Mouse (Mus musculus): ENCODE results near the gene Timmdc1. TPM values are rescaled to one million over a fixed set of nuclear protein-coding genes. Genes with fewer than 3 reads are reported as not detected.
"Not testable (repeated sequence)": the region's sequence is repeated elsewhere in the genome, so short reads cannot be mapped to it uniquely, and the experiment has no call there.

Timmdc1 gene
- total RNA-seq, 2 experiments from 2014 or later: 33.9 to 36.2 TPM

- DNase-seq (ENCODE audit: low spot score in 2 of 2): no peak
Observed at GRCm38 (mm10) chr16:38502469-38502868, 20.0 kb downstream of the Timmdc1 start.

- no peak for DNase-seq (ENCODE audit: low spot score in 2 of 2)
Observed at GRCm38 (mm10) chr16:38496604-38497140, 25.8 kb downstream of the Timmdc1 start.

- no peak for DNase-seq (ENCODE audit: low spot score in 2 of 2)
Observed at GRCm38 (mm10) chr16:38493890-38494289, 28.6 kb downstream of the Timmdc1 start.

GRCm38 (mm10) chr16:38492551-38492950 lies 29.9 kb downstream of the Timmdc1 start:
- no peak for DNase-seq (ENCODE audit: low spot score in 2 of 2)

- DNase-seq (ENCODE audit: low spot score in 2 of 2): no peak
Observed at GRCm38 (mm10) chr16:38483582-38484309, 38.7 kb downstream of the Timmdc1 start.

GRCm38 (mm10) chr16:38482780-38483562 lies 39.5 kb downstream of the Timmdc1 start:
- peak; percentile 30 to 48 for DNase-seq (ENCODE audit: low spot score in 2 of 2)

- no peak for DNase-seq (ENCODE audit: low spot score in 2 of 2)
Observed at GRCm38 (mm10) chr16:38481327-38481726, 41.1 kb downstream of the Timmdc1 start.

GRCm38 (mm10) chr16:38478296-38478695 lies 44.2 kb downstream of the Timmdc1 start:
- no peak for DNase-seq (ENCODE audit: low spot score in 2 of 2)

GRCm38 (mm10) chr16:38477241-38477608 lies 45.2 kb downstream of the Timmdc1 start:
- DNase-seq (ENCODE audit: low spot score in 2 of 2): not testable (repeated sequence)

- peak; percentile 26 to 44 for DNase-seq (ENCODE audit: low spot score in 2 of 2)
Observed at GRCm38 (mm10) chr16:38476312-38477240, 45.9 kb downstream of the Timmdc1 start.

GRCm38 (mm10) chr16:38475681-38476311 lies 46.7 kb downstream of the Timmdc1 start:
- DNase-seq (ENCODE audit: low spot score in 2 of 2): no peak

GRCm38 (mm10) chr16:38474677-38475286 lies 47.7 kb downstream of the Timmdc1 start:
- no peak for DNase-seq (ENCODE audit: low spot score in 2 of 2)

GRCm38 (mm10) chr16:38473661-38474060 lies 48.8 kb downstream of the Timmdc1 start:
- DNase-seq (ENCODE audit: low spot score in 2 of 2): no peak

GRCm38 (mm10) chr16:38472507-38472873 lies 50.0 kb downstream of the Timmdc1 start:
- DNase-seq (ENCODE audit: low spot score in 2 of 2): no peak

- DNase-seq (ENCODE audit: low spot score in 2 of 2): no peak
Observed at GRCm38 (mm10) chr16:38471697-38472506, 50.6 kb downstream of the Timmdc1 start.

- no peak for DNase-seq (ENCODE audit: low spot score in 2 of 2)
Observed at GRCm38 (mm10) chr16:38469437-38469836, 53.0 kb downstream of the Timmdc1 start.

GRCm38 (mm10) chr16:38468706-38469018 lies 53.8 kb downstream of the Timmdc1 start:
- no peak for DNase-seq (ENCODE audit: low spot score in 2 of 2)

GRCm38 (mm10) chr16:38467917-38468705 lies 54.4 kb downstream of the Timmdc1 start:
- no peak for DNase-seq (ENCODE audit: low spot score in 2 of 2)

Data from left cerebral cortex, adult 18-20 months (tissue).